Mouse (Mus musculus) forebrain, embryonic 13.5 days (tissue): Measurements from ENCODE around the gene 2310022A10Rik. TPM values are rescaled to one million over a fixed set of nuclear protein-coding genes. Genes with fewer than 3 reads are reported as not detected.

Experiments
- ATAC-seq: fragments of 200-750 bp; cut with Nextera tagmentation; 2 replicates; pipeline ENCODE4 v1.8.0; 2017
- H3K27ac ChIP-seq: fragments of 300-500 bp; sonication (generic); 2 replicates; pipeline ENCODE4 v1.5.1; 2015; ENCODE audit warnings: inconsistent platforms, mild to moderate bottlenecking, moderate library complexity
- H3K27me3 ChIP-seq: fragments of 300-500 bp; sonication (generic); 2 replicates; pipeline ENCODE4 v1.6.1; 2015; ENCODE audit warnings: mild to moderate bottlenecking, inconsistent platforms
- H3K36me3 ChIP-seq: fragments of 300-500 bp; sonication (generic); 2 replicates; pipeline ENCODE4 v1.6.1; 2015; ENCODE audit warnings: mild to moderate bottlenecking, inconsistent platforms; ENCODE audit not compliant: poor library complexity, severe bottlenecking
- H3K4me1 ChIP-seq: fragments of 300-500 bp; sonication (generic); 2 replicates; pipeline ENCODE4 v1.6.1; 2015; ENCODE audit warnings: inconsistent platforms
- H3K4me2 ChIP-seq: fragments of 300-500 bp; sonication (generic); 2 replicates; pipeline ENCODE4 v1.6.1; 2015; ENCODE audit warnings: inconsistent platforms, mild to moderate bottlenecking, moderate library complexity
- H3K4me3 ChIP-seq: fragments of 300-500 bp; sonication (generic); 2 replicates; pipeline ENCODE4 v1.5.1; 2015; ENCODE audit warnings: mild to moderate bottlenecking, inconsistent platforms
- H3K9ac ChIP-seq: fragments of 300-500 bp; sonication (generic); 2 replicates; pipeline ENCODE4 v1.6.1; 2015; ENCODE audit warnings: mild to moderate bottlenecking, inconsistent platforms
- H3K9me3 ChIP-seq: fragments of 300-500 bp; sonication (generic); replicated peaks from 2 replicates; pipeline ENCODE4 v1.6.1; 2016; ENCODE audit warnings: inconsistent platforms
- WGBS: fragments of 180-500 bp; shearing (Covaris S2); methylation state at CpG from one replicate; pipeline ENCODE4 v1.1.7; 2015; 5-methylcytosine and 5-hydroxymethylcytosine counted together
- polyA plus RNA-seq: library from polyadenylated mRNA; unstranded; fragments of >200 nt; fragmentation: Nextera tagmentation; extraction: Ambion mirVana; gene quantifications from 2 replicates; pipeline ENCODE4 v1.2.1, GENCODE M21; 2015

The 2310022A10Rik gene
- polyA plus RNA-seq, 1 experiment from 2014 or later, result 35.1 TPM

DNA sequence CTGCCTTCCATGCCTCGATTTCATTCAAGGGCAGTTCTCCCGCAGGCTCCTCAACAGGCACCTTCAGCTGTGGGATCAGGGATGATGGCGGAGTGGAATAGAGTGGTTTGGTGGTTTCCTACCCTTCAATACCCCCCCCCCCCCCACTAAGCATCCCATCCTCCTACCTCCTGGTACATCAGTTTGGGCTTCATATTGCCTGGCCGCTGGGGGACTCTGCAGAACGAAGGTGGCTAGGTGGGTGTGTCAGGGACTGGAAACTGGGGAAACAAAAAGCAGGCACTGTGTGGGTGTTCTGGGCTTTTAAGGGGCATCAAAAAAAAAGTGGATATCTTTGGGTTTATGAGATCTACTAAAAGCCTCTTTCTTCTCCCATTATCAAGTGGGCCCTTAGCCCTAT, 11.1 kb upstream of the 2310022A10Rik start:
- peak overlapping the region; percentile 48 for H3K4me3 ChIP-seq
- H3K4me1 ChIP-seq, result peaks cover 16% of the 10 kb centered on the region
- no peaks in the 10 kb centered on the region for H3K9me3 ChIP-seq
- no peak for ATAC-seq
- H3K27ac ChIP-seq, result peak overlapping the region; percentile 25; the same call in 1 of the 2 replicates
- 65% methylated on average over 5 of the region's 5 CpGs for WGBS
- H3K4me2 ChIP-seq, result peak overlapping the region; percentile 77
- H3K36me3 ChIP-seq, result peaks cover 35% of the 10 kb centered on the region
- peak overlapping the region; percentile 71 for H3K9ac ChIP-seq
- H3K27me3 ChIP-seq, result no peaks in the 10 kb centered on the region

DNA sequence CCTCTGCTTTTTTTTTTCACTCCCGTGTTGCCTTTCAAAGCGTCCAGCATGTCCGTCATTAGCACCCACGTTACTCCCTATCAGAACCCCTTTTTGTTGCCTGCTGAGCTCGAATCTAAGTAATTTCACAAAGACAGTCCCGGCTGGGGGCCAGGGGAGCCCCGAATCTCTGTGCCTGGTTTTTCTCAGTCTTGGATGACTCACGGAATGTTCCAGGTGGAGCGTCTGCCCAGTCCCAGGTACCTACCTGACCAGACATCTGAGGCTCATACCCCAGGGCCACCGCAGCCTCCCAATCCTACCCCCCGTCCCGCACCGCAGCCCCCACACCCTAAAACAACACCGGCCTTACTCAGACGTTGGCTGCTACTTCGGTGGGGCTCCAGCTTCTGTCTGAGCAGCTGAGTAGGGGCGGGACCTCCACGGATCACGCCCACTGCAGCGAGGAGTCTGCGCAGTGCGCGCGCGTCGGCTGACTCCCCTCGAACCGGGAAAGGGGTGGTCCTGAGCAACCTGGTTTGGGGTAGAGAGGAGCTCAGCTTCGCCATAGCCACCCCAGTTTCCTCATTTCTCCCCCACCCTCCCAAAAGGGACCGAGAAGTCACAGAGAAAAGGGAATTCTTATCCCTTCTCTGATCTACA, 10.5 kb upstream of the 2310022A10Rik start:
- no peak overlapping the region for H3K27ac ChIP-seq
- peak overlapping the region; percentile 77 for H3K4me2 ChIP-seq
- ATAC-seq, result peak; percentile 96
- H3K27me3 ChIP-seq, result no peaks in the 10 kb centered on the region
- H3K9me3 ChIP-seq, result no peaks in the 10 kb centered on the region
- WGBS, result 3% methylated on average over 30 of the region's 30 CpGs
- H3K9ac ChIP-seq, result peak overlapping the region; percentile 71
- peaks cover 29% of the 10 kb centered on the region for H3K36me3 ChIP-seq
- peaks cover 16% of the 10 kb centered on the region for H3K4me1 ChIP-seq
- peak overlapping the region; percentile 48 for H3K4me3 ChIP-seq

DNA sequence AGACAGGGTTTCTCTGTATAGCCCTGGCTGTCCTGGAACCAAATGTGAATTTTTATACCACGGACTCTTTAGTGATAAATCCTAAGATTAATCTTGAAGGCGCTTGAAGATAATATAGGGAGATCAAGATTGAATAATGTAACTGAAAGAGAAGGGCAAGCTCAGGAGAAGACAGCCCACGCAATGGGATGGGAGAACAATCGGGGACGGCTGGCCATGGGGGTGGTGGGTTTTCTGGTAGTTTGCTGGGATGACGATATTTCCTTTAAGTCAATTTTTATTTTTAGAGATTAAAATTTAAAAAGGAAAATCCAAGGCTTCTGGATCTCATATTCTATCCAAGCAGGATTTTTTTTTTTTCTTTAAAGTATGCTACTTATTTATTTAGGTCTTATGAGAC, 10.0 kb upstream of the 2310022A10Rik start:
- Histone ChIP-seq H3K36me3 (peaks cover 24% of the 10 kb centered on the region), H3K4me3 (peak overlapping the region; percentile 48), H3K9me3 (no peaks in the 10 kb centered on the region), H3K4me2 (peak overlapping the region; percentile 77), H3K9ac (peak overlapping the region; percentile 71), H3K27me3 (no peaks in the 10 kb centered on the region), H3K27ac (no peak overlapping the region), H3K4me1 (peaks cover 16% of the 10 kb centered on the region)
- 58% methylated on average over 6 of the region's 6 CpGs for WGBS
- peak; percentile 9; the same call in 1 of the 2 replicates for ATAC-seq

GRCm38 (mm10) chr7:27543851-27544250, 9.2 kb upstream of the 2310022A10Rik start:
- Histone ChIP-seq H3K27me3 (no peaks in the 10 kb centered on the region), H3K4me1 (peaks cover 16% of the 10 kb centered on the region), H3K4me3 (no peak overlapping the region), H3K9ac (no peak overlapping the region), H3K27ac (no peak overlapping the region), H3K4me2 (no peak overlapping the region), H3K36me3 (peaks cover 19% of the 10 kb centered on the region), H3K9me3 (no peaks in the 10 kb centered on the region)
- 93% methylated on average over 4 of the region's 4 CpGs for whole genome bisulfite sequencing
- ATAC-seq, result no peak

DNA sequence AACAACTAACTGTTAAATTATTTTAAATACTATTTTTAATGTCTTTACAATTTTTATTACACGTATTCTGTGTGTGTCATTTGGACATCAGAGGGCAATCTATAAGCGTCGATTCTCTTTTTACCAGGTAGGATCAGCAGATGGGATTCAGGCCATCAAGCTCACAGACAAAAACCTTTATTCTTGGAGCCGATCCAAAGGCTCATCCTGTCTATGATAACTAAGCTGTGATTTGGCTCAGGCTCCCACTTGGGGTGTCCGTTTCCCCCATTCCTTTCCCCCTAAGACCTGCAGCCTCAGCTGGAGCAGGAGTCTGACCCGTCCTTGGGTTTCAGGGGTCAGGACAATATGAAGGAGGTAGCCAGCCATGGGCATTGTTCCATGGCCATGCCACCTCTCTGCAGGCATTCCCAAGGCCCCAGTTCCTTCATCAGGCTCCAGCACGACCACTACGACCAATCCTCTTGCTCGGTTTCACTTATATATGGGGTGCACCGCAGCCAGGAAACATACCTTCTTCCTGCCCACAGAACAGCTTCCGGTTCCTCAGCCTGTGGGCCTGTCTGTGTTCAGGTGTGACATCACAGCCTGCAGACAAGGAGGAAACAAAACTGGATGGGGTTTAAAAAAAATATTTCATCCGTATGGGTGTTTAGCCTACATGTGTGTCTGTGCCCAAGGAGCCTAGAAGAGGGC, 8.2 kb upstream of the 2310022A10Rik start:
- WGBS, result 89% methylated on average over 12 of the region's 12 CpGs
- no peak overlapping the region for H3K4me2 ChIP-seq
- no peak overlapping the region for H3K27ac ChIP-seq
- no peak overlapping the region for H3K4me3 ChIP-seq
- H3K9me3 ChIP-seq, result no peaks in the 10 kb centered on the region
- peaks cover 16% of the 10 kb centered on the region for H3K4me1 ChIP-seq
- no peak for ATAC-seq
- H3K9ac ChIP-seq, result no peak overlapping the region
- no peaks in the 10 kb centered on the region for H3K27me3 ChIP-seq
- H3K36me3 ChIP-seq, result 0 out of 2 replicates have a peak, but pooled peaks cover 9% of the 10 kb centered on the region

- peaks cover 21% of the 10 kb centered on the region for H3K4me1 ChIP-seq
Observed at GRCm38 (mm10) chr7:27549597-27549996, 3.4 kb upstream of the 2310022A10Rik start.

DNA sequence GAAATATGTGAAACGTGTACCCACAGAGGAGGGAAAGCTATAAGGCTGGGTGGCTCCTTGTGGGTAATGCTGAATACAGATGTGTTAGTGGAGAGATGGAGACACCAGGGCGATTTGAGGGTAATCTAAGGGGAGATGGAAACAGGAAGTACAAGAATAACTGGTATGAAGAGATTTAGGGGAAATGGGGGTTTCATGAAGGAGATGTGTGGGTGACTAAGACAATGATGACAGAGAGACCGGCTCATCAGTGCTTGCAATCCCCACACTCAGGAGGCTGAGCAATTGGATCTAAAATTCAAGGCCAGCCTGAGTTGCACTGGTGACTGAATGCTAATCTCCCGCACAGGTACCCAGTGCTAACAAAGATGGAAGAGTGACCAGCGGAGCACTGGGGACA, 963 bp upstream of the 2310022A10Rik start:
- H3K4me2 ChIP-seq, result peak overlapping the region; percentile 86
- H3K27me3 ChIP-seq, result no peaks in the 10 kb centered on the region
- H3K4me1 ChIP-seq, result peaks cover 25% of the 10 kb centered on the region
- H3K27ac ChIP-seq, result no peak overlapping the region
- H3K9me3 ChIP-seq, result no peaks in the 10 kb centered on the region
- no peak for ATAC-seq
- peak overlapping the region; percentile 81 for H3K4me3 ChIP-seq
- peaks cover 14% of the 10 kb centered on the region for H3K36me3 ChIP-seq
- 58% methylated on average over 5 of the region's 5 CpGs for WGBS
- peak overlapping the region; percentile 80; the same call in 1 of the 2 replicates for H3K9ac ChIP-seq

More at GRCm38 (mm10) chr7:27549597-27549996, 3.4 kb upstream of the 2310022A10Rik start:
- Histone ChIP-seq H3K36me3 (no peaks in the 10 kb centered on the region), H3K4me3 (no peak overlapping the region), H3K27me3 (no peaks in the 10 kb centered on the region), H3K27ac (no peak overlapping the region), H3K9me3 (no peaks in the 10 kb centered on the region), H3K9ac (no peak overlapping the region), H3K4me2 (no peak overlapping the region)
- no peak for ATAC-seq
- 84% methylated on average over 6 of the region's 6 CpGs for WGBS

DNA sequence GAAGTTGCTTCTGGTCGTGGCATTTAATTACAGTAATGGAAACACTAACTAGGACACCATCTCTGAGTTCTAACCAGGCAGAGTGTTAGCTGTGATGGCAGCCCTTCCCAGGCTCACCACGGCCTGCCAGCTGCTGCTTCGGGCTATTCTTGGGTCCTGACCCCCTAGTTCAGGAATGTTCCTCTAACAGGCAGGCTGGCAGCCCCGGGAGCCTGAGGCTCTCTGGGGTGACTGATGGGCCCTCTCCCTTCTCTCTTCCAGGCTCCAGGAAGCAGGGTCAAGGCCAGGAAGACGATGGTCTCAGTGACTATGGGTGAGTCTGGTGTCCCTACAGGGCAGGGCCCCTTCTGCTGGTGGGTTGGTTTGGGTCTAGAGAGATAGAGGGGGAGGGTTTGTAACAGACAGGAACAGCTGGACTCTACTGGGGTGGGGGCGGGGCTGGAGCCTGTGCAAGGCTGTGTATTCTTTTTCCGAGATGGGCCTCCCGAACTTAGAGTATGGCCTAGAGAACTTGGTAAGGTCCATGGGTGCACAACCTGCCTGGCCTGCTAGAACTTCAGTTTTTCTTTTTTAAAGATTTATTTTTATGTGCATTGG, 7.4 kb downstream of the 2310022A10Rik start:
- WGBS, result 81% methylated on average over 8 of the region's 8 CpGs
- H3K9me3 ChIP-seq, result no peaks in the 10 kb centered on the region
- no peak overlapping the region for H3K9ac ChIP-seq
- peaks cover 72% of the 10 kb centered on the region for H3K36me3 ChIP-seq
- no peaks in the 10 kb centered on the region for H3K4me1 ChIP-seq
- no peak overlapping the region for H3K4me2 ChIP-seq
- H3K4me3 ChIP-seq, result no peak overlapping the region
- no peak overlapping the region for H3K27ac ChIP-seq
- no peak for ATAC-seq
- no peaks in the 10 kb centered on the region for H3K27me3 ChIP-seq

GRCm38 (mm10) chr7:27560978-27561377, 7.9 kb downstream of the 2310022A10Rik start:
- Histone ChIP-seq H3K9ac (no peak overlapping the region), H3K27ac (no peak overlapping the region), H3K4me3 (no peak overlapping the region), H3K4me2 (no peak overlapping the region), H3K36me3 (peaks cover 73% of the 10 kb centered on the region), H3K27me3 (no peaks in the 10 kb centered on the region), H3K9me3 (no peaks in the 10 kb centered on the region), H3K4me1 (no peaks in the 10 kb centered on the region)
- ATAC-seq, result no peak
- 100% methylated on average over 1 of the region's 1 CpGs for WGBS

- ATAC-seq, result no peak
- Histone ChIP-seq H3K27me3 (no peaks in the 10 kb centered on the region), H3K4me2 (no peak overlapping the region), H3K4me3 (no peak overlapping the region), H3K36me3 (peaks cover 85% of the 10 kb centered on the region), H3K4me1 (no peaks in the 10 kb centered on the region), H3K27ac (no peak overlapping the region), H3K9ac (no peak overlapping the region), H3K9me3 (no peaks in the 10 kb centered on the region)
- 95% methylated on average over 5 of the region's 5 CpGs for WGBS
Observed at GRCm38 (mm10) chr7:27569580-27570224, 16.7 kb downstream of the 2310022A10Rik start.

- H3K9ac ChIP-seq, result no peak overlapping the region
- H3K4me2 ChIP-seq, result no peak overlapping the region
- no peaks in the 10 kb centered on the region for H3K4me1 ChIP-seq
- H3K27me3 ChIP-seq, result no peaks in the 10 kb centered on the region
- 92% methylated on average over 4 of the region's 4 CpGs for WGBS
- H3K36me3 ChIP-seq, result peaks cover 88% of the 10 kb centered on the region
- no peak overlapping the region for H3K27ac ChIP-seq
- no peaks in the 10 kb centered on the region for H3K9me3 ChIP-seq
- H3K4me3 ChIP-seq, result no peak overlapping the region
- no peak for ATAC-seq
Observed at GRCm38 (mm10) chr7:27572133-27572532, 19.1 kb downstream of the 2310022A10Rik start.
